Mouse (Mus musculus): Measurements from ENCODE around the gene Sly. TPM values are rescaled to one million over a fixed set of nuclear protein-coding genes. Genes with fewer than 3 reads are reported as not detected.
"Not testable (repeated sequence)": the region's sequence is repeated elsewhere in the genome, so short reads cannot be mapped to it uniquely, and the experiment has no call there.

Gene Sly
- not detected in 2 replicates for total RNA-seq (2017)

- ATAC-seq (replicated peaks in 1 of 2; ENCODE audit: insufficient read depth in 1 of 2, low FRiP score in 2 of 2, low TSS enrichment in 1 of 2, low read depth in 1 of 2, poor library complexity in 2 of 2, severe bottlenecking in 2 of 2), result not testable (repeated sequence)
These were observed at the start of gene Sly for GRCm38 (mm10) chrY:57186888-57187287. Gene Sly, plus strand, starts transcription at chrY:57187188.

Measured in hematopoietic stem cell, adult 5-6 weeks (primary cell).